Mouse (Mus musculus) urinary bladder, adult 18-20 months (tissue): Measurements from ENCODE around the gene Camsap3.

Source experiments
- DNase-seq, 2 experiments: peaks; one replicate each; pipeline ENCODE4 v3.0.0; 2022; ENCODE audit warnings: low spot score in 2 of 2, mixed read lengths in 2 of 2

Gene Camsap3

DNA sequence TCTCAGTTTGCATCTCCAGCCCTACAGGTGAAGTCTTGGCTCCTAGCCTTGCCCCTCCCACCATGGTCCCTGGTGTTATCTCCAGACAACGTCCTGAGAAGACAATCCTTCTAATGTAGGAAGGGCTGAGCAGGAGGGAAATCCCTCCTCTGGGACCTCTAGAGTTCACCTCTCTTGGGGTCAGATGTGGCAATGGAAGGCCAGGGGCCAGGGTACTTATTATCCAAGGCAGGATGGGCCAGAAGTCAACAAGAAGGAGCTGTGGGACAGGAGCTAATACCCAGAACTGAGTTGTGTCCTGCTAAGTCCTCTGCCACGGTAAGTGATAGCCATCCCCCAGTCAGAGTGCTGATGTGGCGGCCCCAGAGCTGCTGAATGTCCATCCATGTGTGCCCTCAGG lies 68.4 kb downstream of the Camsap3 start, which contains the start of gene Retn:
Retn (plus strand) TSS at position 245 of the 400 bp plus-strand sequence.
- no peak for DNase-seq

DNA sequence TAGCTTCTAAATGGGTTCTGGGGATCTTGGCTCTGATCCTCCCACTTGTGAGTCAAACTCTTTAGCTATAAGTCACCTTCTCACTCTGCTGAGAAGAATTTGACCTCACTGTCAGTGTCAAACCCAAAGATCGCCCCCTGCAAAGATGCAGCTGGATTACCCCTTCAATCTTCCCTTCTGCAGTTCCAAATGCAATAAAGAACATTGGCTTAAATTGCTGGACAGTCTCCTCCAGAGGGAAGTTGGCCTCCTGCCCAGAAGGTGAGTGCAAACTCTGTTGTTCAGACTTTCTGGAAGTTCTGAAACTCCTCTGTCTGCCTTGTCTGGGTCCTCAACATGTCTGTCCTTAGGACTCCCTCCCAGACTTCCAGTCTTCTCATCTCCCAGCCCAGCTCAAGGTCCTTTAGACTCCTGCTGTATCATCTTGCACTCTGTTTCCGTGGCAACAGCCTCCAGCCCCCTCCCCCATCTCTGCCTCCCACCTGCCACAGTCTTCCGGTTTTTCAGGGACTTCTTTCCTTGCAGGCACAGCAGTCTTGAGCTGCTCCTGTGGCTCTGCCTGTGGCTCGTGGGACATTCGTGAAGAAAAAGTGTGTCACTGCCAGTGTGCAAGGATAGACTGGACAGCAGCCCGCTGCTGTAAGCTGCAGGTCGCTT lies 69.8 kb downstream of the Camsap3 start:
- DNase-seq: no peak
